Mouse (Mus musculus) ES-Bruce4 (cell line): ENCODE measurements around the gene Ankmy1. TPM values are rescaled to one million over a fixed set of nuclear protein-coding genes. Genes with fewer than 3 reads are reported as not detected.
A peak's percentile ranks its signal among the peaks of the same experiment; 100 is the strongest.

Experiments
- H3K27ac ChIP-seq: 2 replicates; pipeline ENCODE4 v1.5.1; 2012; ENCODE audit warnings: low read length, inconsistent platforms; ENCODE audit not compliant: insufficient read depth
- H3K27me3 ChIP-seq: 2 replicates; pipeline ENCODE4 v1.6.1; 2012; ENCODE audit warnings: mild to moderate bottlenecking, low read length, inconsistent platforms; ENCODE audit not compliant: control insufficient read depth, poor library complexity, insufficient read depth, severe bottlenecking
- H3K36me3 ChIP-seq: 2 replicates; pipeline ENCODE4 v1.6.1; 2012; ENCODE audit warnings: inconsistent platforms, mild to moderate bottlenecking, low read length, moderate library complexity; ENCODE audit not compliant: control insufficient read depth, poor library complexity, insufficient read depth, severe bottlenecking
- H3K4me1 ChIP-seq: one replicate; pipeline ENCODE4 v1.8.1; 2011; ENCODE audit warnings: low read length; ENCODE audit not compliant: control insufficient read depth, insufficient read depth
- H3K4me3 ChIP-seq: 2 replicates; pipeline ENCODE4 v1.5.1; 2011; ENCODE audit warnings: low read depth, mild to moderate bottlenecking, low read length
- H3K9ac ChIP-seq: 2 replicates; pipeline ENCODE4 v1.6.1; 2012; ENCODE audit warnings: low read depth, mild to moderate bottlenecking, inconsistent platforms; ENCODE audit not compliant: poor library complexity, severe bottlenecking
- H3K9me3 ChIP-seq: replicated peaks from 2 replicates; pipeline ENCODE4 v1.6.1; 2012; ENCODE audit warnings: mild to moderate bottlenecking, low read length, inconsistent platforms; ENCODE audit not compliant: control insufficient read depth, poor library complexity, insufficient read depth, severe bottlenecking
- CTCF ChIP-seq: IDR thresholded peaks from one replicate; pipeline ENCODE4 v1.8.1; 2011; ENCODE audit warnings: low read depth, low read length
- EP300 ChIP-seq: IDR thresholded peaks from 2 replicates; pipeline ENCODE4 v1.6.1; 2011; ENCODE audit warnings: low read depth, low read length; ENCODE audit not compliant: insufficient read depth
- POLR2A ChIP-seq: IDR thresholded peaks from one replicate; pipeline ENCODE4 v1.8.1; 2011; ENCODE audit warnings: low read length; ENCODE audit not compliant: insufficient read depth
- polyA plus RNA-seq: library from polyadenylated mRNA; stranded (reverse); fragments of >200 nt; gene quantifications from 2 replicates; pipeline ENCODE4 v1.2.4, GENCODE M21; 2011; ENCODE audit warnings: low read depth; ENCODE audit not compliant: missing spikeins, insufficient read depth, insufficient read length

Gene Ankmy1
- polyA plus RNA-seq, 1 experiment, result not detected

DNA sequence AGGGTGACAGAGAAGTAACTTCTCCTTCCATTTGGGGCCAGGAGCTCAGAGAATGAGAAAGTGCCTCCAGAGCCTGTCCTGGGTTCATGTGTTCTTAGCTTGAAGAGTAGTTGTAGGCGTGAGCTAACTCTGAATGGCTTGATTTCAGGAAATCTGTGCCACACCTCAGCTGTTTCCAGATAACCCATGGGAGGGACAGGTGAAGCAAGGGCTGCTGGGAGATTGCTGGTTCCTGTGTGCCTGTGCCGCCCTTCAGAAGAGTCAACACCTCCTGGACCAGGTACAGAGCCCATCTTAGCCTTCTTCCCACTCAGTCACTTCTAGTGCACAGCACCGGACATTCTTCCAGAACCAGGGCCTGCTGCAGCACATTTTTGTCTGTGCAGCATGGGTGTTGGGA is 35.1 kb upstream of the Ankmy1 start:
- H3K4me1 ChIP-seq, result peaks cover 1% of the 10 kb centered on the region
- no peak overlapping the region for H3K27ac ChIP-seq
- H3K36me3 ChIP-seq, result no peaks in the 10 kb centered on the region
- no peak overlapping the region for H3K4me3 ChIP-seq
- H3K9ac ChIP-seq, result no peak overlapping the region
- no peaks in the 10 kb centered on the region for H3K27me3 ChIP-seq
- H3K9me3 ChIP-seq, result no peaks in the 10 kb centered on the region
- TF ChIP-seq CTCF, result no peak
- no peak for TF ChIP-seq EP300
- TF ChIP-seq POLR2A, result no peak

- no peaks in the 10 kb centered on the region for H3K36me3 ChIP-seq
- H3K4me3 ChIP-seq, result no peak overlapping the region
- peaks cover 1% of the 10 kb centered on the region for H3K4me1 ChIP-seq
Observed at GRCm38 (mm10) chr1:92936467-92936866, 33.8 kb upstream of the Ankmy1 start.

GRCm38 (mm10) chr1:92935977-92936376 is 33.3 kb upstream of the Ankmy1 start:
- Histone ChIP-seq H3K27ac (no peak overlapping the region), H3K9ac (no peak overlapping the region), H3K9me3 (no peaks in the 10 kb centered on the region), H3K36me3 (no peaks in the 10 kb centered on the region), H3K4me1 (peaks cover 1% of the 10 kb centered on the region), H3K4me3 (no peak overlapping the region), H3K27me3 (no peaks in the 10 kb centered on the region)
- no peak for TF ChIP-seq POLR2A

More at GRCm38 (mm10) chr1:92936467-92936866, 33.8 kb upstream of the Ankmy1 start:
- Histone ChIP-seq H3K27me3 (no peaks in the 10 kb centered on the region), H3K9ac (no peak overlapping the region), H3K9me3 (no peaks in the 10 kb centered on the region), H3K27ac (no peak overlapping the region)
- TF ChIP-seq POLR2A, result no peak

DNA sequence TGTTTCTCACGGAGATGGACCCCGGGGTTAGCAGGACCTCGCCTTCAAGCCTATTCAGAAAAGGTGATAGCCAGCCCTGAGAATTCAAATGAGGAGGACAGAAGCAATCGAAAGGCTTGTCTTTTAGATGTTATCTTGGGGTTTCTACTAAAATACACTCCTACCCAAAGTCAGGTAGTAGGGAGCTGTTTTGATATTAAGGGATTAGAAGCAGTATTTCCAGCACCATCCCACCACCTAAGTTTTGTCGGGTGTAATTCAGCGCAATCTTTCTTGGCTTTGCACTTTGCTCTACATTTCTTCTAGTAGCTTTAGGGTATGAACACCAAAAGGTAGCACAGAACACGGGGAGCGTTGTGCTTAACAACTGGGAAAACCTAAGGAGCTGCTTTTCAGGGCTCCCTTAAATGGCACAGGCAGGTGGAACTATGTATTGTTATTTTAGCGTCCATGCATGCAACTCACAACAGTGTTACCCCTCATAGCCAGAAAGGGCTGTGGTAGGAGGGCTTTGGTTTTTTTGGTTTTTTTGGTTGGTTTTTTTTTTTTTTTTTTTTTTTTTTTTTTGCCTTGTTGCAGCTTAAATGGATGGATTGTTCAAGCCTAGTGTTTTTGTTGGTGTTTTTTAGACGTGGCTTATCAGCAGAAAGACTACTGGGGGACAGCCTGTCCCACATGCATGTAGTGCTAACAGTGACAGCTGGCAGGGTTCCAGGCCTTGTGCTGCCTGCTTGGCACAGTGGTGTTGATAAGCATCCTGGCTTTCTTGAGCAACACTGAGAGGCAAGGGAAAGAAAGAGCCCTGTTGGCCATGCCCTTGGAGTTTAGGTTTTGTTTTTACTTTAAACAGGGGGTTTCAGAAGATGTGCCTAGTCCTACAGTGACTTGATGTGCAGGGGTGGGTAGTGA is 32.6 kb upstream of the Ankmy1 start:
- Histone ChIP-seq H3K9me3 (no peaks in the 10 kb centered on the region), H3K27me3 (no peaks in the 10 kb centered on the region), H3K4me3 (peak overlapping the region; percentile 76), H3K27ac (no peak overlapping the region), H3K4me1 (peaks cover 1% of the 10 kb centered on the region), H3K9ac (peak overlapping the region; percentile 33), H3K36me3 (no peaks in the 10 kb centered on the region)
- no peak for TF ChIP-seq CTCF
- no peak for TF ChIP-seq POLR2A
- TF ChIP-seq EP300, result no peak

DNA sequence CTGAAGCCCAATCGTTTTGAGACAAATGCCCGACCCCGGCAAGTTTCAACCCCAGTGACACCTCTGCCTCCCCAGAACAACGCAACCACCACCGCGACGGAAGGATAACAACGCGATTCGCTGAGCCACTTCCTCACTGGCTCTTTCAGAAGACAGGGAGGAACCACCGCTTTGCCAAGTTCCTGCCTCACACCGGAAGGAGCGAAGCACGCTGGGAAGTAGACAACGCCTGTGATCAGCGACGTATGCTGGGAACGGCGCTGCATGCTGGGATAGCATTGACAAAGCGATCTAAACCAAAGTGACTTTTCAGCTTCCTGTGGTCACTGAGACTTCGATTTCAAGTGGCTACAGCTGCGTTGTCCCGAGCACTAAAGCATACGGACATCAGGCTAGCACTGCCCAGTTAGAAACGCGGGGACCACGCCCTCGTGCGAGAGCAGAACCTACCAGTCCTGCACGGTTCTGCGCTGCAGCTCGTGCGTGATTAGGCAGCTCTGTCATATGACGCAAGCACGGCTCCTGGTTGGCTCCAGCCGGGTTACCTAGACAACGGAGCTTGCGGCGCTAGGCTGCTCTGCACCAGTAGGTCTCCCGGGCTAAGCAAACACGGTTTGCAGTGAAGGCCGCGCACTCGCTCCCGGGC is 31.6 kb upstream of the Ankmy1 start, which contains the start of gene Capn10:
TSS of gene Capn10 (plus strand) at position 195 of the 646 bp plus-strand sequence.
- Histone ChIP-seq H3K9ac (peak within 1 kb of the TSS; percentile 33), H3K36me3 (no peaks in the 10 kb centered on the region), H3K4me1 (peaks cover 1% of the 10 kb centered on the region), H3K27ac (peak within 1 kb of the TSS; percentile 47), H3K4me3 (peak within 1 kb of the TSS; percentile 76), H3K27me3 (no peaks in the 10 kb centered on the region), H3K9me3 (no peaks in the 10 kb centered on the region)
- TF ChIP-seq POLR2A (peak; percentile 40), EP300 (no peak), CTCF (no peak)

GRCm38 (mm10) chr1:92933611-92934010 is 30.9 kb upstream of the Ankmy1 start:
- peaks cover 1% of the 10 kb centered on the region for H3K4me1 ChIP-seq
- no peak for TF ChIP-seq EP300
- no peak for TF ChIP-seq CTCF
- no peak for TF ChIP-seq POLR2A
- H3K27ac ChIP-seq, result 0 out of 2 replicates have a peak overlapping the region, but pooled peaks have one; percentile 12
- H3K9ac ChIP-seq, result peak overlapping the region; percentile 33
- H3K36me3 ChIP-seq, result no peaks in the 10 kb centered on the region
- peak overlapping the region; percentile 76 for H3K4me3 ChIP-seq
- no peaks in the 10 kb centered on the region for H3K9me3 ChIP-seq
- H3K27me3 ChIP-seq, result no peaks in the 10 kb centered on the region
